Mouse (Mus musculus): Measurements from ENCODE around the gene Actn1. TPM values are rescaled to one million over a fixed set of nuclear protein-coding genes. Genes with fewer than 3 reads are reported as not detected.

Gene Actn1
- polyA plus RNA-seq, 1 experiment from 2014 or later: 23.4 TPM

DNA sequence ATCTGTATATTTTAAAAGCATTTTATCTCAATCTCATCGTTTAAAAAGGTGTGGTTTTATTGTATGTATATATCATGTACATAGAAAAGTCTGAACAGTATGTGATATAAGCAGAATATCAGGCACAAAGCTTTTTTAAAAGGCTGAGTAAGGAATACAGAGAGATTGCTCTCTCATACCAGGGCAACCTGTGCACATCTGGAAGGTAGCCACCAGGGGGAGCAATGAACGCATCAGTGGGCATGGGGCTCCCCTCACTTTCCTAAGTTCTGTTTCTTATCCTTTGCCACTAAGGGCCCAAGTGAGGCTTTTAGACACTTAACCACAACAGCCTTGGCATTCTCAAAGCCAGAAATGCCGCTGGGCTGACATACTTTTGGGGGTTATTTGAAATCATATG, 61.7 kb downstream of the Actn1 start:
- Histone ChIP-seq H3K9me3 (ENCODE audit: control insufficient read depth, low read length) (no peaks in the 10 kb centered on the region), H3K4me1 (replicated peaks; ENCODE audit: control insufficient read depth, insufficient read depth, low read length) (no peaks in the 10 kb centered on the region), H3K36me3 (ENCODE audit: control insufficient read depth, insufficient read depth, low read length) (0 out of 2 replicates have a peak, but pooled peaks cover 3% of the 10 kb centered on the region), H3K27me3 (ENCODE audit: control insufficient read depth, insufficient read depth, low read length) (no peaks in the 10 kb centered on the region), H3K9ac (ENCODE audit: low read depth, low read length) (no peak overlapping the region), H3K27ac (ENCODE audit: low read depth, low read length) (no peak overlapping the region), H3K4me3 (ENCODE audit: low read depth, low read length) (no peak overlapping the region), H3K4me2 (replicated peaks; ENCODE audit: low read depth, low read length) (no peak overlapping the region)
- peak; percentile 35; the same call in 1 of the 2 replicates for ATAC-seq (ENCODE audit: low FRiP score)
- DNase-seq (ENCODE audit: low spot score): peak; percentile 85
- 26% methylated on average over 3 of the region's 3 CpGs for WGBS

DNA sequence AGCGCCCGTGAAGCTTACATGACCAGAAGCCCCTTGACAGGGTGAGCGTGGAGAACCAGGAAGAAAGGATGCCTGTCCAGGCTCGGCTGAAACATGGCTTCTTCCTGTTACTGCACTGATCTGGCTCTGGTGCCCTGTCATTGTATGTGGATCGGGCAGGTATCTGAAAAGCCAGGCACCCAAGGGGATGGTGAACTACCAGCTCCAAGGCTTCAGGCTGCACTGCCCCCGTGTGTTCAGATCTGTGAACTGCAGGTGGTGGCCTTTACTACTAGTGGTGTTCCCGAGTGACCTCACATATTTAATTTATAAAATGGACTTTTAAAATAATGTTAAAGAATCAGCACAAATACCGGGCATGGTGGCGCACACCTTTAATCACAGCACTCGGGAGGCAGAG, 62.8 kb downstream of the Actn1 start:
- no peak overlapping the region for H3K4me3 ChIP-seq (ENCODE audit: low read depth, low read length)
- no peak overlapping the region for H3K4me2 ChIP-seq (replicated peaks; ENCODE audit: low read depth, low read length)
- H3K9ac ChIP-seq (ENCODE audit: low read depth, low read length): no peak overlapping the region
- DNase-seq (ENCODE audit: low spot score) (peak; percentile 82), ATAC-seq (ENCODE audit: low FRiP score) (no peak)
- no peaks in the 10 kb centered on the region for H3K27me3 ChIP-seq (ENCODE audit: control insufficient read depth, insufficient read depth, low read length)
- H3K27ac ChIP-seq (ENCODE audit: low read depth, low read length): no peak overlapping the region
- H3K9me3 ChIP-seq (ENCODE audit: control insufficient read depth, low read length): no peaks in the 10 kb centered on the region
- 82% methylated on average over 10 of the region's 10 CpGs for WGBS
- no peaks in the 10 kb centered on the region for H3K4me1 ChIP-seq (replicated peaks; ENCODE audit: control insufficient read depth, insufficient read depth, low read length)
- 0 out of 2 replicates have a peak, but pooled peaks cover 3% of the 10 kb centered on the region for H3K36me3 ChIP-seq (ENCODE audit: control insufficient read depth, insufficient read depth, low read length)

DNA sequence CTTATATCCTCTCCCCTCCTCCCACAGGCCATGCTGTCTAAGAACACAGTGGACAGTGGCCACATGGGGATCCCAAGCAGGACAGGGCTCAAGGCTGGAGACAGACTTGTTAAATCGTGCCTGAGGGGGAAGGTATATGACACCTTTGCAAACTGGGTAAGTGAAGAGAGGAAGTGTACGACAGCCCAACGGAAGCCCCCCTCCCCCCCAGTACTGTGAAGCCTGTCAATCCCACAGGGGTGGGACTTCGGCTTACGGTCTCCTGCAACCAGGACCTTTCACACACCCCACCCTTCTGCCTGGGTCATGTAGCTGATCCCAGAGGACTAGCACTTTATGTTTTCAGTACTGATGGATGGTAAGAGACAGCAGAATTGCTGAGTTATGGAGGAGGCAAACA, 68.4 kb downstream of the Actn1 start:
- Histone ChIP-seq H3K9me3 (ENCODE audit: control insufficient read depth, low read length) (no peaks in the 10 kb centered on the region), H3K4me3 (ENCODE audit: low read depth, low read length) (no peak overlapping the region), H3K4me2 (replicated peaks; ENCODE audit: low read depth, low read length) (no peak overlapping the region), H3K4me1 (replicated peaks; ENCODE audit: control insufficient read depth, insufficient read depth, low read length) (no peaks in the 10 kb centered on the region), H3K27ac (ENCODE audit: low read depth, low read length) (no peak overlapping the region), H3K9ac (ENCODE audit: low read depth, low read length) (no peak overlapping the region), H3K27me3 (ENCODE audit: control insufficient read depth, insufficient read depth, low read length) (no peaks in the 10 kb centered on the region), H3K36me3 (ENCODE audit: control insufficient read depth, insufficient read depth, low read length) (0 out of 2 replicates have a peak, but pooled peaks cover 3% of the 10 kb centered on the region)
- WGBS: 86% methylated on average over 5 of the region's 5 CpGs
- ATAC-seq (ENCODE audit: low FRiP score) (no peak), DNase-seq (ENCODE audit: low spot score) (no peak)

DNA sequence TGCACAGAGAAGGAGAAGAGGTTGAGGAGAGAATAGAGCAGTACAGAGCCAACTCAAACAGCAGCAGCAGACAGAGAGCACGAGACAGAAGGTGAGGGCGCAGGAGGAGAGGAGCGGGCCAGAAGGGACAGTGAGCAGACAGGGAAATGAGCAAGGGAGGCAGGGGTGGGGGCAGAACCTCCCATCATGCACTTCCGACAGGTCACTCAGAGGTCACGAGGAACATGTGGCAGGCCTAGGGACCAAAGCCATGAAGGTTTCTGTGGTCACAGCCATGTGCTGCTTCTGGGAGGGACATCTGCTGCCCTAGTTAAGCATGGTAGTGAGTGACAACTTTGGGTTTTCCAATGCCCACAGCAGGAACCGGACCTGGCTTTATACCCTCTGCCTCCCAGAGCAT, 68.8 kb downstream of the Actn1 start:
- 63% methylated on average over 6 of the region's 6 CpGs for WGBS
- Histone ChIP-seq H3K27ac (ENCODE audit: low read depth, low read length) (no peak overlapping the region), H3K4me1 (replicated peaks; ENCODE audit: control insufficient read depth, insufficient read depth, low read length) (no peaks in the 10 kb centered on the region), H3K27me3 (ENCODE audit: control insufficient read depth, insufficient read depth, low read length) (no peaks in the 10 kb centered on the region), H3K9me3 (ENCODE audit: control insufficient read depth, low read length) (no peaks in the 10 kb centered on the region), H3K4me3 (ENCODE audit: low read depth, low read length) (no peak overlapping the region), H3K9ac (ENCODE audit: low read depth, low read length) (no peak overlapping the region), H3K4me2 (replicated peaks; ENCODE audit: low read depth, low read length) (no peak overlapping the region), H3K36me3 (ENCODE audit: control insufficient read depth, insufficient read depth, low read length) (no peaks in the 10 kb centered on the region)
- no peak for DNase-seq (ENCODE audit: low spot score)
- ATAC-seq (ENCODE audit: low FRiP score): no peak

DNA sequence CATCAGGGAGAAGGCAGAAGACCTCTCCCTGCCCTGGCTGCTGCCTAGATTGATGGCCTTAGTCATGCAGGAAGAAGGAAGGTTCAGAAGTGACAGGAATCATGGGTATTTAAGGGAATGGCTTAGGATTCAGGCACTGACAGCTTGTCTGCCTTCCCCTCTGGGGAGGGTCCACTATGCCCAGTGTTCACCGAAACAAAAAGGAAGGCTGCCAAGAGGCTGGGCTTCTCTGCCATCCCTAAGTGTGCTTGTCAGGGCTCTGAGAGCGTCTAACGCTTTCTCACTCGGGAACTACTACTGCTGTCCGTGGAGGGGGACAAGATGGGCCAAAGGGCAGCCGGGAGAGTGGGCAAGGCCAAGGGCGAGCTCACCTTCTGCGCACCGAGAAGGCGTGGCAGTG, 69.3 kb downstream of the Actn1 start:
- Histone ChIP-seq H3K9me3 (ENCODE audit: control insufficient read depth, low read length) (no peaks in the 10 kb centered on the region), H3K9ac (ENCODE audit: low read depth, low read length) (no peak overlapping the region), H3K27me3 (ENCODE audit: control insufficient read depth, insufficient read depth, low read length) (no peaks in the 10 kb centered on the region), H3K4me1 (replicated peaks; ENCODE audit: control insufficient read depth, insufficient read depth, low read length) (no peaks in the 10 kb centered on the region), H3K36me3 (ENCODE audit: control insufficient read depth, insufficient read depth, low read length) (no peaks in the 10 kb centered on the region), H3K4me3 (ENCODE audit: low read depth, low read length) (no peak overlapping the region), H3K4me2 (replicated peaks; ENCODE audit: low read depth, low read length) (no peak overlapping the region), H3K27ac (ENCODE audit: low read depth, low read length) (no peak overlapping the region)
- ATAC-seq (ENCODE audit: low FRiP score) (no peak), DNase-seq (ENCODE audit: low spot score) (no peak)
- WGBS: 87% methylated on average over 10 of the region's 10 CpGs

DNA sequence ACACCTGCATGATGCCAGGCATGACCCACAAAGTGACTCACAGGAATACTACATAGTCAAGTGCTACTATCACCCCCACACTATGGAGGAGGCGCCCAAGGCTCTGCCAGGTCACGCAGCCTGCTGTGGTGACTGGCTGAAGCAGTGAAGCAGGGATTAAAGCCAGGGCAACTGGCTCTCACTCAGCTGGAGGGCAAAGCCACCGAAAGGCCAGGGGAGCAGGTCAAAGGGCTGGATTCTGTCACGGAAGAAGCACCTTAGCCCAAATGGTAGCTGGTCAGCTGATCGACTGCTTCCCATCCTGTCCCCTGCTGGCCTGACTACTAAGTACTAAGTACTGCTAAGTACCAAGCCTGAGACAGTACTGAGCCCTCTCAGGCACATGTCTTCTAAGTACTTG, 76.1 kb downstream of the Actn1 start:
- Histone ChIP-seq H3K27ac (ENCODE audit: low read depth, low read length) (no peak overlapping the region), H3K36me3 (ENCODE audit: control insufficient read depth, insufficient read depth, low read length) (no peaks in the 10 kb centered on the region), H3K9me3 (ENCODE audit: control insufficient read depth, low read length) (no peaks in the 10 kb centered on the region), H3K4me2 (replicated peaks; ENCODE audit: low read depth, low read length) (no peak overlapping the region), H3K9ac (ENCODE audit: low read depth, low read length) (no peak overlapping the region), H3K4me1 (replicated peaks; ENCODE audit: control insufficient read depth, insufficient read depth, low read length) (no peaks in the 10 kb centered on the region), H3K4me3 (ENCODE audit: low read depth, low read length) (no peak overlapping the region), H3K27me3 (ENCODE audit: control insufficient read depth, insufficient read depth, low read length) (no peaks in the 10 kb centered on the region)
- 87% methylated on average over 5 of the region's 5 CpGs for WGBS
- ATAC-seq (ENCODE audit: low FRiP score) (no peak), DNase-seq (ENCODE audit: low spot score) (no peak)

DNA sequence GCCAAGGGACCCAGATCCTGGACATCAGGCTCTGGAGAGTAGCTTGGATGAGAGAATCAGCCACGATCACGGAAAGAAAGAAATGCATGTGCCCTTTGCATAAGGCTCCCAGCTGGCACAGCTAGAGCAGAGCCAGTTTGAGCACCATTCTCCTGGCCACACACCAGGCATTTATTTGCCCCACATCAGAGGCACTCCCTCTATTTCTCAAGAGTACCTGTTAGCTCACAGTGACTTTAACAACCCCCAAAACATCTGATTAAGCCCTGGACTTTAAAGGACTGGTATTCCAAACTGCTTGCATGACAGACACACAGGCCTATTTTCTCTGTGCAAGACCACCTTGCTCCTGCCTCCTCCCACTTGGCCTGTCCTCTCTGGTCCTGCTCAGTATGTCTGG, 78.3 kb downstream of the Actn1 start:
- WGBS: 96% methylated on average over 2 of the region's 2 CpGs

DNA sequence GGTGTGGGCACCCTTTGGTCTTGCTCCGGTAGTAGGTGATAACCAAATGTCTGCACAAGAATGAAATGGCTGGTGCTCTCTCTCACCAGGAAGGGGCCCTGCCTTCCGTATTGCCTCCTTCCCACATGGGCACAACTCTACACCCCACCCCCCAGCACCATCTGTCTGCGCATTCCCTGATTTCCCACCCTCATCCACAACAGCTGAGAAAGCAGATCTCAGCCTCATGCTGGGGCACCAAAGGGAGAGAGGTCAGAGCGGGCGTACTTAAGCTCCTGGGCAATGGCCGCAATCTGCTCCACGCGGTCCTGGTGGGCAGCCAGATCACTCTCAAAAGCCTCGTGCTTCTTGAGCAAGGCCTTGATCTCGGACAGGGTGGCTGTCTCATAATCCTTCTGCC, 82.1 kb downstream of the Actn1 start:
- H3K36me3 ChIP-seq (ENCODE audit: control insufficient read depth, insufficient read depth, low read length): 0 out of 2 replicates have a peak, but pooled peaks cover 2% of the 10 kb centered on the region
- no peak overlapping the region for H3K9ac ChIP-seq (ENCODE audit: low read depth, low read length)
- ATAC-seq (ENCODE audit: low FRiP score) (no peak), DNase-seq (ENCODE audit: low spot score) (no peak)
- no peaks in the 10 kb centered on the region for H3K27me3 ChIP-seq (ENCODE audit: control insufficient read depth, insufficient read depth, low read length)
- H3K9me3 ChIP-seq (ENCODE audit: control insufficient read depth, low read length): no peaks in the 10 kb centered on the region
- 71% methylated on average over 10 of the region's 10 CpGs for WGBS
- no peak overlapping the region for H3K27ac ChIP-seq (ENCODE audit: low read depth, low read length)
- H3K4me1 ChIP-seq (replicated peaks; ENCODE audit: control insufficient read depth, insufficient read depth, low read length): no peaks in the 10 kb centered on the region
- no peak overlapping the region for H3K4me2 ChIP-seq (replicated peaks; ENCODE audit: low read depth, low read length)
- no peak overlapping the region for H3K4me3 ChIP-seq (ENCODE audit: low read depth, low read length)

More for the DNA sequence above, 78.3 kb downstream of the Actn1 start:
- H3K27me3 ChIP-seq (ENCODE audit: control insufficient read depth, insufficient read depth, low read length): no peaks in the 10 kb centered on the region
- H3K4me3 ChIP-seq (ENCODE audit: low read depth, low read length): no peak overlapping the region
- H3K4me1 ChIP-seq (replicated peaks; ENCODE audit: control insufficient read depth, insufficient read depth, low read length): no peaks in the 10 kb centered on the region
- no peak for DNase-seq (ENCODE audit: low spot score)
- H3K4me2 ChIP-seq (replicated peaks; ENCODE audit: low read depth, low read length): no peak overlapping the region
- H3K9me3 ChIP-seq (ENCODE audit: control insufficient read depth, low read length): no peaks in the 10 kb centered on the region
- no peak overlapping the region for H3K27ac ChIP-seq (ENCODE audit: low read depth, low read length)
- H3K36me3 ChIP-seq (ENCODE audit: control insufficient read depth, insufficient read depth, low read length): 0 out of 2 replicates have a peak, but pooled peaks cover 2% of the 10 kb centered on the region
- no peak for ATAC-seq (ENCODE audit: low FRiP score)
- H3K9ac ChIP-seq (ENCODE audit: low read depth, low read length): no peak overlapping the region

DNA sequence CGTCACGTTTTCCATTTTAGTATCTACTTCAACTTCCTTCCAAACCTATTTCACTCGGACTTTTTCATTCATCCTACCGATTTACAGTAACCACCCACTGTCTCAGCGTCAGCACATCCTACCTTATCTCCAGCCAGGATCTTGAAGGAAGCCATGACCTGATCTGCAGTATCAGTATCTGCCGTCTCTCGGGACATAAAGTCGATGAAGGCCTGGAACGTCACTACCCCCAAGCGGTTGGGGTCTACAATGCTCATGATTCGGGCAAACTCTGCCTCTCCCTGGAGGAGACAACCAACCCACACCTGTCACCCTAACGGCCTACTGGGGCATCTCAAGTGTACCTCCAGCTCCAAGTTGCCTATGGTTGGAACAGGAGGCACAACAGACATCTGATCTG, 91.4 kb downstream of the Actn1 start:
- 0 out of 2 replicates have a peak, but pooled peaks have one; percentile 46 for ATAC-seq (ENCODE audit: low FRiP score)
- no peak overlapping the region for H3K9ac ChIP-seq (ENCODE audit: low read depth, low read length)

More for the DNA sequence above, 91.4 kb downstream of the Actn1 start:
- Histone ChIP-seq H3K27ac (ENCODE audit: low read depth, low read length) (no peak overlapping the region), H3K9me3 (ENCODE audit: control insufficient read depth, low read length) (no peaks in the 10 kb centered on the region), H3K4me2 (replicated peaks; ENCODE audit: low read depth, low read length) (peak overlapping the region; percentile 24), H3K36me3 (ENCODE audit: control insufficient read depth, insufficient read depth, low read length) (no peaks in the 10 kb centered on the region), H3K27me3 (ENCODE audit: control insufficient read depth, insufficient read depth, low read length) (no peaks in the 10 kb centered on the region), H3K4me3 (ENCODE audit: low read depth, low read length) (peak overlapping the region; percentile 55; the same call in 1 of the 2 replicates), H3K4me1 (replicated peaks; ENCODE audit: control insufficient read depth, insufficient read depth, low read length) (no peaks in the 10 kb centered on the region)
- DNase-seq (ENCODE audit: low spot score): peak; percentile 22
- WGBS: 65% methylated on average over 12 of the region's 12 CpGs
